Mouse (Mus musculus) olfactory bulb, adult 2 months (tissue): ENCODE measurements around the gene Tsr1. TPM values are rescaled to one million over a fixed set of nuclear protein-coding genes. Genes with fewer than 3 reads are reported as not detected.

Source experiments
- H3K27ac ChIP-seq: fragments of 200-500 bp; 2 replicates; pipeline ENCODE4 v1.5.1; 2012; ENCODE audit warnings: low read depth, low read length; ENCODE audit not compliant: insufficient read depth
- H3K4me1 ChIP-seq: fragments of 200-500 bp; 2 replicates; pipeline ENCODE4 v1.6.1; 2012; ENCODE audit warnings: low read length; ENCODE audit not compliant: control insufficient read depth, insufficient read depth
- H3K4me3 ChIP-seq: fragments of 200-500 bp; 2 replicates; pipeline ENCODE4 v1.5.1; 2012; ENCODE audit warnings: mild to moderate bottlenecking, low read depth, low read length, moderate library complexity; ENCODE audit not compliant: insufficient read depth
- CTCF ChIP-seq: fragments of 200-500 bp; IDR thresholded peaks from 2 replicates; pipeline ENCODE4 v1.5.1; 2012; ENCODE audit warnings: low read depth, mild to moderate bottlenecking, low read length, moderate library complexity; ENCODE audit not compliant: insufficient read depth
- POLR2A ChIP-seq: fragments of 200-500 bp; IDR thresholded peaks from 2 replicates; pipeline ENCODE4 v1.6.1; 2012; ENCODE audit warnings: mild to moderate bottlenecking, low read depth, low read length, moderate library complexity; ENCODE audit not compliant: insufficient read depth
- WGBS: fragments of 180-500 bp; shearing (Covaris S2); methylation state at CpG from one replicate; pipeline ENCODE4 v1.1.7; 2018; 5-methylcytosine and 5-hydroxymethylcytosine counted together
- polyA plus RNA-seq: library from polyadenylated mRNA; stranded (reverse); fragments of >200 nt; gene quantifications from 2 replicates; pipeline ENCODE4 v1.2.4, GENCODE M21; 2012; ENCODE audit warnings: low replicate concordance; ENCODE audit not compliant: missing spikeins, insufficient read depth, insufficient read length

Gene Tsr1
- not detected in 2 replicates for polyA plus RNA-seq

DNA sequence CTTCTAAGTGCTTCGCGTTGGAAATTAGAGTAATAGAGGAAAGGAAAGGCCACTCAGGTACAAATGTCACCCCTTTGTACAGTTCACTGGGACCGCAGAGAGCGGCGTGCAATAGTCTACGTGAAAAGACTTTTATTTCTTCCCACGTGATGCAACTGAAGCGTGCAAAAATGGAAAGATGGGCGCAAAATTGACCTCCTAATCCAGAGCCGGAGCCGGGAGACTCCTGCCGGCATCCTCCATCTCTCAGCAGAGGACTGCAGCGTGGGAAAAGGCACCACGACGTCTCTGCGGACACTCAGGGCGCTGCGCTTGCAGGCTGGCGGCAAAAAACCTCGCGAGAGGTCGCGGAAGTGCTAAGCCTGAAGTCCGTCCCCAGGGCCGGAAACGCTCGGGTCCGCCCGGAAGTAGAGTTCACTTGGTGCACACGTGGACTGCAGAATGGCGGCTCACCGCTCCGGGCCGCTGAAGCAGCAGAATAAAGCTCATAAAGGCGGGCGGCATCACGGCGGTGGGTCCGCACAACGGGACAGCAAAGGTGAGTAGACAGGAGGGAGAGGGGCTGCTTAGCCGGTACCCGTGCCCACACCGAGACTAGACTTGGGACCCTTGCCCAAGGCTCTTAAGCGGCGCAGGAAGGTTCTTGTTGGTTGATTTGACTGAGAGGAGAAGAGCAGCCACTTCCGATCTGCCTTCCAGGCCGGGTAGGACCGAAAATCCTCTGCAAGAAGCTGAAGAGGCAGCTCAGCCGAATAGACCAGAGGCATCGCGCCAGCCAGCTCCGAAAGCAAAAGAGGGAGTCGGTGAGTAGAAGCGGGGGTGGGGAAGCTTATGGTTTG is at the start of gene Tsr1:
Tsr1 (plus strand) TSS at position 394 of the 839 bp plus-strand sequence.
- Histone ChIP-seq H3K4me1 (peaks cover 4% of the 10 kb centered on the region), H3K27ac (peak within 1 kb of the TSS; percentile 90), H3K4me3 (peak within 1 kb of the TSS; percentile 92)
- TF ChIP-seq POLR2A (peak; percentile 79; the same call in 1 of the 2 replicates), CTCF (no peak)
- WGBS, result under 1% methylated on average over 54 of the region's 54 CpGs

DNA sequence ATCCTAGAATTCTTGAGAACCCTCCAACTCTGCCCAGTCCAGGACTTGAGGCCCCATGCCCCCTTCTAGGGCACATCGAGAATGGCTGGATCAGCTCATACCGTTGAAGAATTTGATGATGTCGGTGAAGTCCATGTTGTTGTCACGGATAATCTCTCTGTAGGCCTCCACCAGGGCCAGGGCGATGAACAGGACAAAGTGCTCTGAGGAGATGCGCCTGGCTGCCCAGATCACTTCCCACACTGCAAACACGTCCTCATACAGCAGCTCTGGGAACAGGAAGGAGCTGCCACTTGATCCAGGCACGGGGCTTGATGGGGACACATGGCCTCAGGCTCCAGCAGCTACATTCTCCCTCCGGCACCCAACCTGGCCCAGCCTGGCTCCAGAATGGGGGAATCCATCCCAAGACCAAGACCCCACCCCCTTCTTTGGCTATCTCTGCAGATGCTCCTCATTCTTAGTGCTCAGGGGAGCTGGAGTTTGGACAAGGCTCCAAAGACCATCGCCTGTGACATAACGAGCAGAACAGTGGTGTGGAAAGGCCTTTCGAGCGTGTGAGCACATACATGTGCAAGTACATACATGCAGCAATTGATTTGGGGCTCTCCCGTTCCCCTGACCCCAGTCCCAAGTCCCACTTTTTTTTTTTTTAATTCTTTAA is 46.7 kb upstream of the Tsr1 start:
- Histone ChIP-seq H3K4me1 (peaks cover 4% of the 10 kb centered on the region; the same call in 1 of the 2 replicates), H3K27ac (no peak overlapping the region), H3K4me3 (no peak overlapping the region)
- 90% methylated on average over 14 of the region's 14 CpGs for WGBS
- TF ChIP-seq POLR2A (no peak), CTCF (no peak)

DNA sequence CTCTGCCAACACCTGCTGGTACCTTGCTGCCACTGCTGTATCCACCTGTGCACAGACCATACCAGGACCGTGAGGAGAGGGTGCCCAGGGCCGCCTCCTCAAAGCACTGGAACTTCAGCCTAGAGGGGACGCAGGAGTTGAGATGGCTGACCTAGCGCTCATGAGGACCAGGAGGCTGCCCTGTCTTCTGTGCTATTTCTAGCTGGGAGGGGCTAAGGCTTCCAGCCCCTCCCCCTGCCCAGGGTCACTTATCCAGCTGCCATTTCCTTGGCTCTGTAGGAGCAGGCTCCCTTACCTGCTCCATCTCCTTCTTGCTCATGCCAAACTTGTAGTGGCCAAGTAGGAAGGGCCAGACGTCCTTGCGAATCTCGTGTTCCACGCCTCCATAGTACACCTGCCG is 40.1 kb upstream of the Tsr1 start:
- Histone ChIP-seq H3K4me3 (no peak overlapping the region), H3K4me1 (no peaks in the 10 kb centered on the region), H3K27ac (no peak overlapping the region)
- TF ChIP-seq CTCF (no peak), POLR2A (no peak)
- 93% methylated on average over 9 of the region's 9 CpGs for WGBS

DNA sequence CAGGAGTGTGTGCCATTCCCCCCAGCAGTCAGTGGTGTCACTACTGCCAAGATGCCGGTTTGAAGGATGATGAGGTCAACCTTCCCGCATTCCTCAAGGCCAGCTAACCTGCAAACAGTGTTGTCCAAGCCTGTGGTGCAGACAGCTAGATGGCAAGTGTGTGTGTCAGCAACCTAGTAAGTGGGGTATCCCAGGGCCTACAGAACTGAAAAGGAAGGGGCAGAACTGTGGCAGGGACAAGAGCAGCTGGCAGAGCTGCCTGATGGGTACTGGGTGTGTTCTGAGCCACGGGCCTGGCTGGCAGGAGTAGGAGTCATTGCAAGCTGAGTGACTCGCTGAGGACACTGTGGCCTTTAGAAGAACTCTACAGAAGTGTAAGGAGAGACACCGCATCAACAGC is 35.7 kb upstream of the Tsr1 start:
- H3K27ac ChIP-seq, result no peak overlapping the region
- H3K4me3 ChIP-seq, result no peak overlapping the region
- WGBS, result 83% methylated on average over 5 of the region's 5 CpGs
- H3K4me1 ChIP-seq, result 0 out of 2 replicates have a peak, but pooled peaks cover 4% of the 10 kb centered on the region
- TF ChIP-seq POLR2A (no peak), CTCF (no peak)

DNA sequence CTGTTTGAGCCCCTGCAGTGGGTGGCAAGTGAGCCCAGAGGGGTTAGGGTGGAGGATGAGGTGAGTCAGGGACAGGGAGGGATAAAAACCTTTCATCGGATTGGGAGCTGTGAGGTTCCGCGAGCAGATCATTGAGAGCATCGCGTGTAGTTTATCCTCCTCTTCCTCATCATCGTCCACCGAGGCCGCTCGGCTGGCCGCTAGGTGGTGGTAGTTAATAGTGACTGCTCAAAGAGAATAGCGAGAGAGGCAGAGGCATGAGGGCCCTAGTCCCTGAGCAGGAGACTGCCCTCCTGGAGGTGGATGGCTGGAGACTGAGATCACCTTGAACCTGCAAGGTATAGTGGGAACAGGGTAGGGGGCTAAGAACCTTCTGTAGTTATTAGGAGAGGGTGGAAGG is 34.4 kb upstream of the Tsr1 start:
- H3K4me1 ChIP-seq, result 0 out of 2 replicates have a peak, but pooled peaks cover 5% of the 10 kb centered on the region
- TF ChIP-seq POLR2A, result no peak
- no peak for TF ChIP-seq CTCF
- 46% methylated on average over 11 of the region's 11 CpGs for WGBS
- no peak overlapping the region for H3K27ac ChIP-seq
- H3K4me3 ChIP-seq, result no peak overlapping the region

DNA sequence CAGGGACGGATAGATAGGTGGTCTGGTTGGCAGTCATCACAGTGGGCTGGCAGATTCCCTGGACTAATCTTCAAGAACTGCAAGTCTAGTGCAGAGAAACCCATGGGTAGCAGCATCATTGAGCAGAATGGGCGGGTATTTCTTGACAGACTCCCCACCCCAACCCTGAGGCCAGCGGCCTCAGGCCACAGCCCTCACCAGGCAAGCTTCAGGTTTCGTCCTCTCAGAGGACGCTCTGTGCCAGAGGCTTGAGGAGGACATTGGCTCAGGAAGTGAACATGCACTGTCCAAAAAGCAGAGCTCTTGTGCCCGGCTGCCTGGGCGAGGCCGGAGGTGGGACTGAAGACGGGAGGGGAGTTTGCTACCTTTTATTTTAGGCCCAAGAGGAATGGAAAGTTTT is 33.5 kb upstream of the Tsr1 start:
- TF ChIP-seq CTCF (no peak), POLR2A (no peak)
- 89% methylated on average over 9 of the region's 9 CpGs for WGBS

DNA sequence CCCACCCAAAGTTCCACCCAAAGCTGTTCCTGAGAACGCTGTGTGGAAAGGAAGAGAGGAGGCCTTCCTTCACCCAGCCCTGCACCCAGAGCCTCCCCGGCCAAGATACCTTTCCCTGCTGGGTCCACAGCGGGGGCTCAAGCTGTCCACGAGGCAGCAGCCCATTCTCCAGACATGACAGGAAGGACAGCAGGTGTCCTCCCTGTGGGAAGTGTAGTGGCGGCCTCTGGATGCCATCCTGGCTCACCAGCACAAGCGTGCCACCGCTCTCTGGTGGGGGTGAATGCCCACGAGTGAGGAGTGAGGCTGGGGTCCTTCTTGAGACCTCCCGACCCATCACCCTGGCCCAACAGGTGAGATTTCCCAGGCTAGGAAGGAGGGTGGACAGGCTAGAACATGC is 32.6 kb upstream of the Tsr1 start:
- H3K4me1 ChIP-seq, result 0 out of 2 replicates have a peak, but pooled peaks cover 5% of the 10 kb centered on the region
- no peak for TF ChIP-seq POLR2A
- 86% methylated on average over 9 of the region's 9 CpGs for WGBS
- H3K4me3 ChIP-seq, result no peak overlapping the region
- H3K27ac ChIP-seq, result no peak overlapping the region

More for the DNA sequence above, 33.5 kb upstream of the Tsr1 start:
- Histone ChIP-seq H3K27ac (no peak overlapping the region), H3K4me3 (no peak overlapping the region), H3K4me1 (0 out of 2 replicates have a peak, but pooled peaks cover 5% of the 10 kb centered on the region)

DNA sequence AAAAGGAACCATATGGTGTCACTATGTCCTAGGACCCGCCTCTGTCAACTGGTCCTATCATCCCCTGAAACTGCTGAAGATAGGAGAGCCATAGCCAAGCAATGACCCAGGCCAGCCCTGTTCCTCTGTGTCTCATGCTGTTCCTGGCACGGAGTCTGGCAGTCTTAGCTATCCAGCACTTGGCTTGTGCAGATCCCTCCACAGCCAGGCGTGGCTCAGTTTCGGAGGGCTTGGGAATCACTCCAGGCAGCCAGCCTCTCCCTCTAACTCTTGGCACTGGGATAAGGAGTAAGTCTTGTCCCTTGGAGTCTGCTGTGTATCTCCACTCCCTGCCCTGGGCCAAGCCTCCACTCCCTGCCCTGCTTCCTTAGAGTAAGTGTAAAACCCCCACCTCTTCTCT is 31.2 kb upstream of the Tsr1 start:
- TF ChIP-seq POLR2A (no peak), CTCF (no peak)
- no peak overlapping the region for H3K4me3 ChIP-seq
- H3K4me1 ChIP-seq, result peaks cover 15% of the 10 kb centered on the region
- 57% methylated on average over 4 of the region's 4 CpGs for WGBS
- no peak overlapping the region for H3K27ac ChIP-seq

DNA sequence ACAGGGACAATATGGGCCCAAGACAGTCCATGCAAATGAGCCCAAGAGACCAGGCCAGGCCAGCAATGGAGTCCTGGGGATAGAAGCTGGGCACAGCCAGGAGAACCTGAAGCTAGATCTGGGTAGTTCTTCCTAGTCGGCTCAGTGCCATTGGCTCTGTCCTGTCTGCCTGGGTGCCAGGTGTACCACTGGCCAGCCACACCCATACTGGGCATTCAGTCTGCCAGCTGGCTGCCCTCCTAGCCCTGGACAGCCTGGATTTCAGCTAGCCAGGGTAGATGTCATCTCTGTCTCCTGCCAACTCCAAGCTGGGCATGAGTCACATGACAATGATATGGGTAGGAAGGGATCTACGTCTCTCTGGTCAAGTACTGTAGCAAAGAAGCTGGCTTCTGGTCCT is 30.7 kb upstream of the Tsr1 start:
- H3K4me1 ChIP-seq, result peaks cover 15% of the 10 kb centered on the region
- no peak overlapping the region for H3K4me3 ChIP-seq
- TF ChIP-seq CTCF, result no peak
- TF ChIP-seq POLR2A, result no peak
- H3K27ac ChIP-seq, result no peak overlapping the region
- WGBS, result 77% methylated on average over 2 of the region's 2 CpGs

DNA sequence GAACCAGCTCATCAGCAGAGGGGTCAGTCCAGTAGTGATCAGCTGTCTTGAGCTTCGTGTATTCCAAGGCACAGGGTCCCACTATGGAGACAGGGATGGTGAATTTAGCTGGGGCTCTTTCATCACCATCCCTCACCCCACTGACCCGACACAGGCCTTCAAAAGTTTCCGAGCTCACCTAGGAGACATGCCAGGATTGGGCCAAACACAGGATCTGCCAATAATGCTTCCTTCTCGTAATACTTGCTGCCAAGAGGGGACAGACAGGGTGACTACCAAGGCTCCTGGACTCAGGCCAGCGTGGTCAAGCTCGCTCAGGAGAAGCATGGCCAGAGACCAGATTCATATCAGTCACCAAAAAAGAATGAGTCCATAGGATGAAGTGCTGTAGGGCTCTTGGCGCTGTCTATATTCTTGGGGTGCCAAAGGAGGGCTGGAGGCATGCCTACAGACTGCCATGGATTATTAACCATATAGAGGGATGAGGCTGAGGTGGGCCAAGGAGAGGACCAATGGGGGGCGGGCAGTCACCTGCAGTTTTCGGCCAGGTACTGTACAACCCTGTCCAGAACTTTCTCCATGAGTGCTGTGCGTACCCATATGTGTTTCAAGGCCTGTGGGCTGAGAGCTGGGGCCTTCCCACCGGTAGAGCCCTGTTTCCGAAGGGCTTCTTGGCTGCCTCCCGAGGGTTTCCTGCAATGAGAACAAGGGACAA is 29.7 kb upstream of the Tsr1 start:
- TF ChIP-seq CTCF, result no peak
- WGBS, result 85% methylated on average over 13 of the region's 13 CpGs

More for the DNA sequence above, 29.7 kb upstream of the Tsr1 start:
- Histone ChIP-seq H3K4me3 (no peak overlapping the region), H3K27ac (no peak overlapping the region), H3K4me1 (peaks cover 15% of the 10 kb centered on the region)
